Mouse (Mus musculus) cerebellum, adult 2 months (tissue): ENCODE data around the gene Fmod. TPM values are rescaled to one million over a fixed set of nuclear protein-coding genes. Genes with fewer than 3 reads are reported as not detected.

Experiments used
- DNase-seq, 2 experiments: peaks; one replicate each; pipeline ENCODE4 v3.0.0; 2021
- H3K27ac ChIP-seq: fragments of 200-500 bp; 2 replicates; pipeline ENCODE4 v1.5.1; 2012; ENCODE audit warnings: low read length, control low read depth, inconsistent platforms; ENCODE audit not compliant: insufficient read depth
- H3K27me3 ChIP-seq: fragments of 200-500 bp; 2 replicates; pipeline ENCODE4 v1.6.1; 2012; ENCODE audit warnings: inconsistent platforms, mild to moderate bottlenecking, low read length, moderate library complexity; ENCODE audit not compliant: control insufficient read depth, insufficient read depth
- H3K4me1 ChIP-seq: fragments of 200-500 bp; 2 replicates; pipeline ENCODE4 v1.6.1; 2011; ENCODE audit warnings: low read length; ENCODE audit not compliant: control insufficient read depth, insufficient read depth
- H3K4me3 ChIP-seq: fragments of 200-500 bp; replicated peaks from 2 replicates; pipeline ENCODE3; 2011; ENCODE audit warnings: mild to moderate bottlenecking, low read depth, low read length, control low read depth; ENCODE audit not compliant: insufficient read depth
- CTCF ChIP-seq: fragments of 200-500 bp; IDR thresholded peaks from 2 replicates; pipeline ENCODE4 v1.5.1; 2011; ENCODE audit warnings: low read depth, mild to moderate bottlenecking, control low read depth, low read length, moderate library complexity, borderline replicate concordance; ENCODE audit not compliant: insufficient read depth
- POLR2A ChIP-seq: fragments of 200-500 bp; IDR thresholded peaks from 2 replicates; pipeline ENCODE4 v1.6.1; 2011; ENCODE audit warnings: low read length, control low read depth, borderline replicate concordance; ENCODE audit not compliant: insufficient read depth
- WGBS: fragments of 180-500 bp; shearing (Covaris S2); methylation state at CpG from one replicate; pipeline ENCODE4 v1.1.7; 2018; 5-methylcytosine and 5-hydroxymethylcytosine counted together
- polyA plus RNA-seq: library from polyadenylated mRNA; depleted of rRNA; stranded (reverse); fragments of >200 nt; gene quantifications from 2 replicates; pipeline ENCODE4 v1.2.3, GENCODE M21; 2012

Fmod gene
- polyA plus RNA-seq, 1 experiment: 7.5 TPM

DNA sequence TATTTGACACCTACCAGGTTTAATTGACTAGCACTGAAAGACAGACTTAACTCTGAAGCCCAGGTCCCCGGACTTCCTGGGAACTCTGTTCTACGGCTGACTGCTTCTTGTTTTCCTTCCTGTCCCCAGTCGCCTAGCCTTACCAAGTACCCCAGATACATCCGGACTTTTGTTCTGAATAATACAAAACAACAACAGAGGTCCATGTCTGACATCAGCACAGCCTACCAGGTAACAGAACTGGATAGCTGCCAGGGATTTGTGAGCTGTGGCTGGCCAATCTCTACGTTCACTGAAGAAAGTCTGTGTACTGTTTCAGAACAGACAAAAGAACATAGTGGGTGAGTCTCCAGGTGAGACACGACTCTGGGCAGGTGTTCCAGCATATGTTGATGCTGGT lies 21.8 kb downstream of the Fmod start:
- Histone ChIP-seq H3K4me3 (no peak overlapping the region), H3K4me1 (peaks cover 15% of the 10 kb centered on the region), H3K27ac (no peak overlapping the region), H3K27me3 (no peaks in the 10 kb centered on the region)
- TF ChIP-seq POLR2A (no peak), CTCF (no peak)
- 82% methylated on average over 6 of the region's 6 CpGs for WGBS
- no peak for DNase-seq

DNA sequence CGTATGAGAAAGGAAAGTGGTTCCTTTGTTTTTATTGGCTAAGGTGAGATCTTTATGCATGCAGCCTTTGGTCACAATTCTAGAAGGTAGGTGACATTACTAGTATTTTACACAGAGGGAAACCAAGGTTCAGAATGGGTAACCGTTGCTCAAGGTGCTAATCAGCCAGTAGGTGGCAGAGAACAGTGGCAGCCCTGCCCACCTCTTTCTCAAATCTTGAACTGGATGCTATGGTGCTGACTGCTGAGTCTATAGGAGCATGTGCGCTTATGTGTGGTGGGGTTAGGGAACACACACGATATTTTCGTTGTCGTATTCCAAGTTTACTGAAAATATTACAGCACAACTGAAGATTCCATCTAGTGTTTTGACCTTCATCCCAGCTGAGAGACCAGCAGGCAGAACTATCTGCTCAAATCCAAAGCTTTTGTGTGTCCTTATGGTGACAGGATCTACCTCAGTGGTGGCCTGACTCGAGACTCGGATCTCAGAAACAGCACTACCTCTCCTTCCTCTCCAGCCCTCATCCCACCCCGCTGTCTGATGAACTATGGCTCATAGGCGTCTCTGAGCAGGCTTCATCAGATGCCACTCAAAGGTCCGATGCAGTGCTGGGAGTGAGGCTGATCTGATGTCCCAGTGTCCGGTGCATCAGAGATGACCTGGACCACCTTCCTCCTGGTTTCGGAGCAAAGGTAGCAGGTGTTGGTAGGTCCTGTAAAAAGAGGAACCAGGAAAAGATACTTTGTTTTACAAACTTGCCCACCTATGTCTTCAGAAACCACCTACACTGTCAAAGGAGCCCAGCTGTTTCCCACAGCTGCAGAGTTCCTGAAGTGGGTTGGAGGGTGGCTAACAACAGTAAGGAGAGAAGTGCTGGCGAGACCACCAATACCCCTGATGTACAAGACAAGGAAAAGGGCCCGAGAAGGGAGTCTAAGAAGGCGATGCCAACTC lies 23.0 kb downstream of the Fmod start:
- 63% methylated on average over 16 of the region's 16 CpGs for WGBS
- no peak for DNase-seq
- no peak for TF ChIP-seq POLR2A
- TF ChIP-seq CTCF: peak; percentile 66

DNA sequence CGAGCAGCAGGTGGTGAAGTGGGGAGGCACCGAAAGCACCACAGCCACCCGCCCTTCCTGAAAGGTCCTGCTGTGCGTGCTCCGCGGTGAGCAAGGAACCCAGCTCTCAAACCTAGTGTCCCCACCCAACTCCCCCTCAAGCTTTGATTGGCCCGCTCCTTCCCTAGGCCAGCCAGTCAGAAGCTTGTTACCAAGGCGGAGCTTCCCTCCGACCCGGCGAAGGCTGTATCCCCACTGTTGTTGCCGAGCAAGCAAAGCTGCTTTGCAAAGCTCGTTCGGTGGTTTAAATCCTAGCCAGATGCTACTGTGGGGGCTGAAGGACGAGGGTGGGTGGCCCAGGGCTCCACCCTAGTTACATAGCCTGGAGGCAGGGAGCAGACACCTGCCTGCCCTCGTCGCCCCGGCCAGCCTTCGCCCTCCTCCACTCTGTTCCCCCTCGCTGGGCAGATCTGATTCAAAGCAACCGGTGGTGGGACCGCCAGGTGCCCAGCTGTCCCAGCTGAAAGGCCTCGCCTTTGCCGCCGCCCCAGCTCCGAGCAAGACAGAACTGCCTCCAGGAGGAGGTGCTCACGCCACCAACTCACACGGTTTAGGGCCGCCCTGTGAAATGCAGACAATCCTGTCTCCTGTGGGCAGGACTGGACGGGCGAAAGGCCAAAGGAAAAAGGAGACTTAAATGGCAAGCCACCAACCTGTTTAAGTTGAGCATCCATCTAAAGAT lies 24.0 kb downstream of the Fmod start:
- Histone ChIP-seq H3K4me1 (peaks cover 19% of the 10 kb centered on the region), H3K27me3 (no peaks in the 10 kb centered on the region), H3K4me3 (peak overlapping the region; percentile 63), H3K27ac (peak overlapping the region; percentile 96)
- TF ChIP-seq POLR2A: peak; percentile 84; the same call in 1 of the 2 replicates
- TF ChIP-seq CTCF: no peak
- WGBS: 2% methylated on average over 31 of the region's 31 CpGs
- DNase-seq: peak; percentile 90 to 93

More for the DNA sequence above, 23.0 kb downstream of the Fmod start:
- peak overlapping the region; percentile 63 for H3K4me3 ChIP-seq
- H3K27me3 ChIP-seq: no peaks in the 10 kb centered on the region
- peak overlapping the region; percentile 96 for H3K27ac ChIP-seq
- H3K4me1 ChIP-seq: peaks cover 19% of the 10 kb centered on the region

DNA sequence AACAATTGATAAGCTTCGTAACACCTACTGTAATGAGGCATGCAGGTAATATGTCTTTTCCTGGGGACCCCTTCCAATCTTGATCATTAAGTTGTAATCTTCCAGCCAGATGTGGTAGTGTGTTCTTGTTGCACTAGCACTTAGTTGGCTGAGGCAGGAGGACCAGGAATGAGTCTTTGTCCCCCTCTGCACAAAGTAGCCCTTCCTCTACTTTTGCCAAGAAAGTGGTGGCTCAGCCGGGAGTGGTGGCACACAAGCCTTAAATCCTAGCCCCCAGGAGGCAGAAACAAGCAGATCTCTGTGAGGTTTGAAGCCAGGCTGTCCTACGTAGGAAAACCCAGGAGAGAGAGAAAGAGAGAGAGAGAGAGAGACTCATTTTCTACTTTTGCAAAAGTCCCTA lies 24.9 kb downstream of the Fmod start:
- H3K27me3 ChIP-seq: no peaks in the 10 kb centered on the region
- WGBS: 96% methylated on average over 3 of the region's 3 CpGs
- DNase-seq: no peak
- H3K4me3 ChIP-seq: no peak overlapping the region
- peaks cover 19% of the 10 kb centered on the region for H3K4me1 ChIP-seq
- TF ChIP-seq CTCF: no peak
- no peak for TF ChIP-seq POLR2A
- H3K27ac ChIP-seq: no peak overlapping the region

DNA sequence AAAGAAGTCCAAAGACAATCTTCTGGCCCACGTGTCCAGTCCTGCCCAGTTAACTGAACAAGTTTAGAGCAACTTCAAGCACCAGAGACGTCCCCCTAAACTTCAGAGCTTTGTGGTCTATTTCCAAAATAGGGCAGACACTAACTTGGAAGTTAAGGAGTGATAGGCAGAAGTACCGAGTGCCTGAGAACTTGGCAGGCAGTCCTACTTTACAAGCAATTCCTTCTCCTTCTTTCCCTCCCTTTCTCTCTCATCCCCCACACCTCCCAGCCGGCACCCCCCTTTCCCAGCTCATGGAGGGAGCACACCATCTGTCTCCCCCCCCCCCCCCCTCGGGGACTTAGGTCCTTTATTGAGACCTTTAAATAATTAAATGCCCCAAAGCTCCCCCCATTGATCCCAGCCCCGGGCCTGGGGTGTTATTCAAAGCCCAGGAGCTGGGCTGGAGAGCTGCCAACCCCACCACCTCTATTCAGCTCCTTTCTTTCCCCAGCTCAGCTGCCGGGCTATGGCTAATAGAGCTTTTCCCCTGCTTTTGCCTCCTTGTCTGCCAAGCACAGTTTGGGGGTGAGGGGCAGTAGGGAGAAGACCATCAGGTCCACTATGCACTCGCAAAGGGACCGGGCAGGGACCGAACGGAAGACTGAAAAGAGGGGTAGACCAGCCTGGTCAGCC lies 25.5 kb downstream of the Fmod start:
- Histone ChIP-seq H3K27me3 (no peaks in the 10 kb centered on the region), H3K27ac (no peak overlapping the region), H3K4me3 (no peak overlapping the region), H3K4me1 (peaks cover 22% of the 10 kb centered on the region)
- TF ChIP-seq CTCF: no peak
- TF ChIP-seq POLR2A: no peak
- WGBS: 43% methylated on average over 11 of the region's 11 CpGs
- no peak for DNase-seq

DNA sequence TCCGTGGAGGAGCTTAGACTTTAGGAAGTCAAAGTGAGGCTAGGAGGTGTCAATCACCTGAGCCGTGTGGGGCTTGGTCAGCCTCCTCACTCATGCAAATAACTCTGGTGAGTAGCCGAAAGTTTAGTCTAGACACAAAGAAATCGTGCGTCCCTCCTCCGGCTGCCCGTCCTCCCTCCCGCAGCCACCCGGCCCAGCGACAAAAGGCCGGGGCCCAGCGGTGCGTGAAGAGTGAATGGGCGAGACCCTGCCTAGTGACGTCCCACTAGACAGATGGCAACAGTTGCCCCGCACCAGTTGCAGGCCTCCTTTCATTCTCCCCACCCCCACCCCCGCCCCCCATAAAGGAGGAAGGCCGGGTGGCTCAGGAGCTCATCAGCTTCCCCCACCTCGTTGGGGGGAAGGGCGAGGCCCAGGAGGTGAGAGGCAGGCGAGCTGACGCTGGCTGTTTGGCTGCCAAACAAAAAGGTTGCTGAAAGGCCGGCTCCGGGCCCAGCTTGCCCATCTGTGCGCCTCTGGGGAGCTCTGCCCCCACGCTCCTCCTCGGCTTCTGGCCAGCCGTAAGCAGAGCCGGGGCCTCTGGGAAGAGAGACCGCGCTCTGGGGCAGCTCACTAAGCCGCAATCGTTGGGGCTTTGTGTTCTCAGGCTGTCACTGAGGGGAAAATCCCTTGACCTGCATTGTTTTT lies 26.2 kb downstream of the Fmod start:
- peak; percentile 57 to 59 for DNase-seq
- WGBS: 20% methylated on average over 33 of the region's 33 CpGs
- Histone ChIP-seq H3K27ac (0 out of 2 replicates have a peak overlapping the region, but pooled peaks have one; percentile 0), H3K27me3 (no peaks in the 10 kb centered on the region), H3K4me1 (peaks cover 22% of the 10 kb centered on the region), H3K4me3 (no peak overlapping the region)
- no peak for TF ChIP-seq POLR2A
- no peak for TF ChIP-seq CTCF

DNA sequence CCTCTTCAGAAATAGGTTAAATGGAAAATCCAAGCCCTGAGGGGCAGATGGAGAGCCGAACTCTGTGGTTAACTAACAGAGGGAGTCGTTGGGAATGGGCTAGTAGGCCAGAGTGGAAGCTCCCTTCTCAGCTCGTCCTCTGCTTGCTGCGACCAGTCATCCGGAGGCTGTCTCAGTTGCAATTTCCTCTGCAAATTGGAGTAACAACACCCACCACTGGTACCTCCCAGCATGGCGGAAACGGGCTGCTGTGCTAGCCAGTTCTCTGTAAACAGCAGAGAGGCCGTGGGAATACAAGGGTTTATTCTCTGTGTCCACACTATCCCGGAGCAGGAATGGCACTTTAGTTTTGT lies 26.7 kb downstream of the Fmod start:
- H3K4me1 ChIP-seq: peaks cover 22% of the 10 kb centered on the region
- H3K27ac ChIP-seq: 0 out of 2 replicates have a peak overlapping the region, but pooled peaks have one; percentile 0
- H3K4me3 ChIP-seq: no peak overlapping the region
- WGBS: 51% methylated on average over 9 of the region's 9 CpGs
- no peak for TF ChIP-seq CTCF
- no peak for TF ChIP-seq POLR2A
- no peaks in the 10 kb centered on the region for H3K27me3 ChIP-seq
- DNase-seq: no peak
